ENCODE assay signal across 8 mouse cellular contexts in the genomic region with DNA sequence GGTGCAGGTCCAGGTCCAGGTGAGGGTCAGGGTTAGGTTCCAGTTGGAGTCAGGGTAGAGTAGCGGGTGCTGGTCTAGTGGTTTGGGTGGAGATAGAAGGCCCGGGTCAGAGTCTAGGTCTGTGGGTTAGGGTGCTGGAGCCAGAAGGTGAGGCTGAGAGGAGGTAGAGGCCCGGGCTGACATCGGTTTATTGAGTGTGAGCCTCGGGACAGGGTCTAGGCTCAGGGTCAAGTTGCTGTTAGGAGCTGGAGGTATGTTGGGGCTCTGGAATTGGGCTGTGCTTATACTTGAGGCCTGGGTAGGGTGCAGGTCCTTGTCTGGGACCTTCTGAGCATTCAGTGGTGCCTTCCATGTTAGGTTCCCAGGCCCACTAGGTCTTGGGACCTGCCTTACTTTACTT. TPM values are rescaled to one million over a fixed set of nuclear protein-coding genes. Genes with fewer than 3 reads are reported as not detected.
DNase-seq lines count a peak whose midpoint lies in the region; ATAC-seq and TF ChIP-seq lines count a peak whose summit lies in the region.

No protein-coding gene starts in this region.

- peak overlapping the region; percentile 75 for H3K4me3 ChIP-seq in heart, embryonic 12.5 days
- H3K4me3 ChIP-seq in G1E (ENCODE audit: low read depth, low read length) = peak overlapping the region; percentile 86
- H3K4me3 ChIP-seq in hindbrain, embryonic 10.5 days = peak overlapping the region; percentile 95
- peak overlapping the region; percentile 75 for H3K4me3 ChIP-seq in macrophage (ENCODE audit: inconsistent target)

- H3K27ac ChIP-seq in heart, embryonic 12.5 days (ENCODE audit: poor library complexity, severe bottlenecking) = no peak overlapping the region
- H3K27ac ChIP-seq in hindbrain, embryonic 10.5 days = 0 out of 2 replicates have a peak overlapping the region, but pooled peaks have one; percentile 90
- no peak overlapping the region for H3K27ac ChIP-seq in macrophage

- no peaks in the 10 kb centered on the region for H3K79me2 ChIP-seq in macrophage (ENCODE audit: inconsistent target)

- H3K36me3 ChIP-seq in heart, embryonic 12.5 days = peaks cover 10% of the 10 kb centered on the region
- H3K36me3 ChIP-seq in G1E (replicated peaks) (peaks cover 30% of the 10 kb centered on the region), macrophage (ENCODE audit: inconsistent target) (no peaks in the 10 kb centered on the region)
- H3K36me3 ChIP-seq in hindbrain, embryonic 10.5 days = peaks cover 16% of the 10 kb centered on the region

- H3K27me3 ChIP-seq in heart, embryonic 12.5 days (replicated peaks) = no peaks in the 10 kb centered on the region
- H3K27me3 ChIP-seq in G1E (ENCODE audit: insufficient read depth, low read length) = peaks cover 10% of the 10 kb centered on the region
- H3K27me3 ChIP-seq in hindbrain, embryonic 10.5 days (ENCODE audit: insufficient read depth, poor library complexity, severe bottlenecking) = no peaks in the 10 kb centered on the region

- TF ChIP-seq CTCF in G1E (IDR thresholded peaks at IDR 0.05; ENCODE audit: low read depth, low read length) = no peak

- H3K4me2 ChIP-seq in heart, embryonic 12.5 days = peak overlapping the region; percentile 90

- WGBS in heart, embryonic 12.5 days = 45% methylated on average over 5 of the region's 5 CpGs
- 57% methylated on average over 5 of the region's 5 CpGs for WGBS in hindbrain, embryonic 10.5 days
- 75% methylated on average over 5 of the region's 5 CpGs for WGBS in macrophage (ENCODE audit: missing documents)

- H3K9ac ChIP-seq in heart, embryonic 12.5 days = peak overlapping the region; percentile 85

- no peak for DNase-seq in heart, postnatal 4 days
- no peak for DNase-seq in G1E (ENCODE audit: low spot score)
- no peak for DNase-seq in hindbrain, embryonic 10.5 days (ENCODE audit: low spot score)
- no peak for DNase-seq in embryo, embryonic 11 days
- no peak for DNase-seq in B cell, adult 2 months
- DNase-seq in urinary bladder, postnatal 10 days (ENCODE audit: low spot score) = no peak

- ATAC-seq in heart, embryonic 12.5 days (ENCODE audit: insufficient number of reproducible peaks, low FRiP score) = no peak
- ATAC-seq in G1E (ENCODE audit: extremely low read depth, insufficient number of reproducible peaks, low FRiP score, poor library complexity, severe bottlenecking) = no peak

- peaks cover 15% of the 10 kb centered on the region for H3K4me1 ChIP-seq in heart, embryonic 12.5 days (replicated peaks)
- peaks cover 24% of the 10 kb centered on the region for H3K4me1 ChIP-seq in G1E (ENCODE audit: insufficient read depth, low read depth, low read length)
- peaks cover 23% of the 10 kb centered on the region for H3K4me1 ChIP-seq in hindbrain, embryonic 10.5 days (replicated peaks)

- no peaks in the 10 kb centered on the region for H3K9me3 ChIP-seq in heart, embryonic 12.5 days (replicated peaks)
- no peaks in the 10 kb centered on the region for H3K9me3 ChIP-seq in G1E (replicated peaks)
- H3K9me3 ChIP-seq in hindbrain, embryonic 10.5 days = no peaks in the 10 kb centered on the region

RNA-seq across cellular contexts. Expression of a gene that starts 0.9 kb away (rescaled TPM):
- 4.8 and 6.0 TPM in 2 replicates for polyA plus RNA-seq in heart, embryonic 12.5 days (2016; fragmentation: Nextera tagmentation; extraction: Ambion mirVana)
- 1 to 10 TPM; 4.3 to 4.6 TPM for total RNA-seq in heart, postnatal 4 days (2021)
- 9.7 and 10.5 TPM in 2 replicates for total RNA-seq in G1E (2014; fragmentation: Nextera tagmentation)
- 12.7 and 12.8 TPM in 2 replicates for total RNA-seq in G1E (2017)
- 16.1 and 17.8 TPM in 2 replicates for polyA plus RNA-seq in G1E (2012)
- 9.3 and 11.0 TPM in 2 replicates for polyA plus RNA-seq in hindbrain, embryonic 10.5 days (2016; fragmentation: Nextera tagmentation; extraction: Ambion mirVana)
- 10 to 100 TPM in 12 of 26 experiments, 1 to 10 TPM in 13, under 1 TPM in 1; 0.66 to 16.9 (median 9.2) TPM for total RNA-seq in macrophage (2018; cell fraction: chromatin; rRNA removed)
- 1 to 10 TPM in 24 of 26 experiments, under 1 TPM in 2; 0.76 to 3.6 (median 2.5) TPM for total RNA-seq in macrophage (2018; cell fraction: cytosol; rRNA removed)
- 10 to 100 TPM in 1 of 26 experiments, 1 to 10 TPM in 25; 1.6 to 12.5 (median 5.3) TPM for total RNA-seq in macrophage (2018; cell fraction: nucleus; rRNA removed)
- polyA plus RNA-seq in macrophage (2018) = 2.7 to 4.3 TPM (median 3.1 TPM) in 3 replicates

RNA-seq across cellular contexts. Expression of a gene that starts 36.2 kb away (rescaled TPM):
- polyA plus RNA-seq in heart, embryonic 12.5 days (2016; fragmentation: Nextera tagmentation; extraction: Ambion mirVana) = 3.6 and 4.0 TPM in 2 replicates
- 10 to 100 TPM in 1 of 2 experiments, 1 to 10 TPM in 1; 8.5 to 11.2 TPM for total RNA-seq in heart, postnatal 4 days (2021)
- total RNA-seq in G1E (2014; fragmentation: Nextera tagmentation) (13.0 and 15.4 TPM in 2 replicates), G1E (2017) (4.4 and 5.3 TPM in 2 replicates)
- polyA plus RNA-seq in G1E (2012) (14.2 and 17.5 TPM in 2 replicates), macrophage (2018) (0.40 to 0.49 TPM (median 0.47 TPM) in 3 replicates)
- polyA plus RNA-seq in hindbrain, embryonic 10.5 days (2016; fragmentation: Nextera tagmentation; extraction: Ambion mirVana) = 1.9 and 2.4 TPM in 2 replicates
- total RNA-seq in macrophage (2018; cell fraction: chromatin; rRNA removed) = 10 to 100 TPM in 2 of 26 experiments, 1 to 10 TPM in 22, under 1 TPM in 2; 0.29 to 16.5 (median 3.2) TPM
- 1 to 10 TPM in 11 of 26 experiments, under 1 TPM in 15; 0.14 to 2.2 (median 0.74) TPM for total RNA-seq in macrophage (2018; cell fraction: cytosol; rRNA removed)
- 1 to 10 TPM in 22 of 26 experiments, under 1 TPM in 4; 0.34 to 5.5 (median 2.0) TPM for total RNA-seq in macrophage (2018; cell fraction: nucleus; rRNA removed)

RNA-seq across cellular contexts. Expression of a gene that starts 45.0 kb away (rescaled TPM):
- polyA plus RNA-seq in heart, embryonic 12.5 days (2016; fragmentation: Nextera tagmentation; extraction: Ambion mirVana) = 11.0 and 12.3 TPM in 2 replicates
- total RNA-seq in heart, postnatal 4 days (2021) = 10 to 100 TPM; 17.5 to 18.2 TPM
- 8.3 and 12.9 TPM in 2 replicates for total RNA-seq in G1E (2014; fragmentation: Nextera tagmentation)
- total RNA-seq in G1E (2017) = 25.7 and 28.0 TPM in 2 replicates
- 9.3 and 12.4 TPM in 2 replicates for polyA plus RNA-seq in G1E (2012)
- polyA plus RNA-seq in hindbrain, embryonic 10.5 days (2016; fragmentation: Nextera tagmentation; extraction: Ambion mirVana) = 8.9 and 10.8 TPM in 2 replicates
- total RNA-seq in macrophage (2018; cell fraction: chromatin; rRNA removed) = 10 to 100 TPM in 13 of 26 experiments, 1 to 10 TPM in 13; 1.1 to 19.8 (median 9.3) TPM
- 1 to 10 TPM in 25 of 26 experiments, under 1 TPM in 1; 0.86 to 7.0 (median 5.1) TPM for total RNA-seq in macrophage (2018; cell fraction: cytosol; rRNA removed)
- total RNA-seq in macrophage (2018; cell fraction: nucleus; rRNA removed) = 10 to 100 TPM in 3 of 26 experiments, 1 to 10 TPM in 23; 2.2 to 14.3 (median 6.8) TPM
- 2.5 to 4.2 TPM (median 2.9 TPM) in 3 replicates for polyA plus RNA-seq in macrophage (2018)
